In genomic region chr19:60787465-60788150, GRCm38 (mm10) we compare ENCODE assay signal across 9 mouse cellular contexts. TPM values are rescaled to one million over a fixed set of nuclear protein-coding genes. Genes with fewer than 3 reads are reported as not detected.
DNase-seq lines count a peak whose midpoint lies in the region; ATAC-seq and TF ChIP-seq lines count a peak whose summit lies in the region.
"Had no signal": no experiment of that assay in that cellular context is flagged by ENCODE, and none has a peak within 500 bp of the region (broad histone marks: within the 10 kb centered on the region; RNA-seq: fewer than 3 reads in every experiment).

No protein-coding gene starts in this region.

- no peak for ATAC-seq in heart, embryonic 11.5 days (replicated peaks; ENCODE audit: insufficient number of reproducible peaks, low FRiP score, low TSS enrichment)
- ATAC-seq in midbrain, postnatal 0 days (ENCODE audit: low FRiP score): no peak
- ATAC-seq in limb, embryonic 11.5 days (ENCODE audit: insufficient number of reproducible peaks, low FRiP score, low TSS enrichment, low read depth): no peak
- no peak for ATAC-seq in stomach, embryonic 15.5 days (ENCODE audit: insufficient read depth, low FRiP score, low read depth)
- ATAC-seq: CD4-positive, CD25-positive, alpha-beta regulatory T cell, adult 4 months had no signal

- no peaks in the 10 kb centered on the region for H3K9me3 ChIP-seq in heart, embryonic 11.5 days (replicated peaks; ENCODE audit: control insufficient read depth, low read length)
- no peaks in the 10 kb centered on the region for H3K9me3 ChIP-seq in midbrain, embryonic 10.5 days (replicated peaks)
- no peaks in the 10 kb centered on the region for H3K9me3 ChIP-seq in midbrain, postnatal 0 days (ENCODE audit: low read length)
- no peaks in the 10 kb centered on the region for H3K9me3 ChIP-seq in limb, embryonic 11.5 days (ENCODE audit: control insufficient read depth, low read length)
- no peaks in the 10 kb centered on the region for H3K9me3 ChIP-seq in stomach, embryonic 15.5 days

- H3K4me3 ChIP-seq in heart, embryonic 11.5 days (ENCODE audit: low read depth, low read length): peak overlapping the region; percentile 12; the same call in 1 of the 2 replicates
- peak overlapping the region; percentile 97; the same call in 1 of the 2 replicates for H3K4me3 ChIP-seq in midbrain, embryonic 10.5 days
- H3K4me3 ChIP-seq in midbrain, postnatal 0 days (ENCODE audit: low read depth, low read length): no peak overlapping the region
- H3K4me3 ChIP-seq in limb, embryonic 11.5 days (ENCODE audit: low read depth, low read length): no peak overlapping the region
- no peak overlapping the region for H3K4me3 ChIP-seq in stomach, embryonic 15.5 days (replicated peaks)

- peak overlapping the region; percentile 75 for H3K4me2 ChIP-seq in heart, embryonic 11.5 days
- no peak overlapping the region for H3K4me2 ChIP-seq in midbrain, postnatal 0 days (ENCODE audit: low read depth, low read length, poor library complexity, severe bottlenecking)
- peak overlapping the region; percentile 13; the same call in 1 of the 2 replicates for H3K4me2 ChIP-seq in limb, embryonic 11.5 days (ENCODE audit: low read depth, severe bottlenecking)
- H3K4me2 ChIP-seq in stomach, embryonic 15.5 days: peak overlapping the region; percentile 39; the same call in 1 of the 2 replicates

- no peak overlapping the region for H3K9ac ChIP-seq in heart, embryonic 11.5 days (ENCODE audit: low read depth, low read length)
- H3K9ac ChIP-seq in midbrain, postnatal 0 days (replicated peaks; ENCODE audit: low read length, poor library complexity, severe bottlenecking): no peak overlapping the region
- no peak overlapping the region for H3K9ac ChIP-seq in limb, embryonic 11.5 days (ENCODE audit: low read length)
- no peak overlapping the region for H3K9ac ChIP-seq in stomach, embryonic 15.5 days

- TF ChIP-seq CTCF in midbrain, postnatal 0 days (IDR thresholded peaks at IDR 0.05): no peak

- no peak for DNase-seq in heart, adult 18-20 months
- DNase-seq in midbrain, embryonic 10.5 days (ENCODE audit: low spot score): no peak
- DNase-seq in midbrain, postnatal 0 days (ENCODE audit: low spot score): no peak
- DNase-seq in limb, embryonic 11.5 days (ENCODE audit: low spot score): no peak
- no peak for DNase-seq in adrenal gland, postnatal 4 days (ENCODE audit: low spot score in 2 of 2)
- no peak for DNase-seq in thymus, postnatal 0 days (ENCODE audit: low spot score)

- 57% methylated on average over 2 of the region's 2 CpGs for WGBS in heart, embryonic 11.5 days (ENCODE audit: insufficient replicate concordance)
- 74% methylated on average over 2 of the region's 2 CpGs for whole genome bisulfite sequencing in midbrain, embryonic 10.5 days
- 73% methylated on average over 2 of the region's 2 CpGs for WGBS in midbrain, postnatal 0 days
- 52% methylated on average over 2 of the region's 2 CpGs for WGBS in limb, embryonic 11.5 days
- WGBS in stomach, embryonic 15.5 days: 55% methylated on average over 2 of the region's 2 CpGs

- no peak overlapping the region for H3K27ac ChIP-seq in heart, embryonic 11.5 days (ENCODE audit: low read depth, low read length)
- no peak overlapping the region for H3K27ac ChIP-seq in midbrain, embryonic 10.5 days (replicated peaks)
- H3K27ac ChIP-seq in midbrain, postnatal 0 days (ENCODE audit: low read depth, low read length): no peak overlapping the region
- no peak overlapping the region for H3K27ac ChIP-seq in limb, embryonic 11.5 days (replicated peaks; ENCODE audit: low read depth, low read length)
- no peak overlapping the region for H3K27ac ChIP-seq in stomach, embryonic 15.5 days

- no peaks in the 10 kb centered on the region for H3K27me3 ChIP-seq in heart, embryonic 11.5 days (ENCODE audit: control insufficient read depth, insufficient read depth, low read length)
- H3K27me3 ChIP-seq in midbrain, embryonic 10.5 days (ENCODE audit: low read depth, poor library complexity, severe bottlenecking): no peaks in the 10 kb centered on the region
- H3K27me3 ChIP-seq in midbrain, postnatal 0 days (ENCODE audit: insufficient read depth, low read length): no peaks in the 10 kb centered on the region
- H3K27me3 ChIP-seq in limb, embryonic 11.5 days (ENCODE audit: control insufficient read depth, insufficient read depth, low read length): no peaks in the 10 kb centered on the region
- no peaks in the 10 kb centered on the region for H3K27me3 ChIP-seq in stomach, embryonic 15.5 days (replicated peaks)

- peaks cover 11% of the 10 kb centered on the region for H3K4me1 ChIP-seq in heart, embryonic 11.5 days (ENCODE audit: control insufficient read depth, insufficient read depth, low read length)
- peaks cover 38% of the 10 kb centered on the region for H3K4me1 ChIP-seq in midbrain, embryonic 10.5 days
- peaks cover 3% of the 10 kb centered on the region; the same call in 1 of the 2 replicates for H3K4me1 ChIP-seq in midbrain, postnatal 0 days (ENCODE audit: insufficient read depth, low read length)
- H3K4me1 ChIP-seq in limb, embryonic 11.5 days (ENCODE audit: control insufficient read depth, insufficient read depth, low read length): peaks cover 3% of the 10 kb centered on the region; the same call in 1 of the 2 replicates
- H3K4me1 ChIP-seq in stomach, embryonic 15.5 days: peaks cover 2% of the 10 kb centered on the region; the same call in 1 of the 2 replicates

- no peaks in the 10 kb centered on the region for H3K36me3 ChIP-seq in heart, embryonic 11.5 days (ENCODE audit: control insufficient read depth, insufficient read depth, low read length)
- 0 out of 2 replicates have a peak, but pooled peaks cover 4% of the 10 kb centered on the region for H3K36me3 ChIP-seq in midbrain, embryonic 10.5 days
- no peaks in the 10 kb centered on the region for H3K36me3 ChIP-seq in midbrain, postnatal 0 days (ENCODE audit: insufficient read depth, low read length)
- no peaks in the 10 kb centered on the region for H3K36me3 ChIP-seq in limb, embryonic 11.5 days (ENCODE audit: control insufficient read depth, insufficient read depth, low read length)
- H3K36me3 ChIP-seq in stomach, embryonic 15.5 days: no peaks in the 10 kb centered on the region

RNA-seq across cellular contexts. Expression of gene Eif3a, which starts 2.9 kb away (rescaled TPM):
- polyA plus RNA-seq in heart, embryonic 11.5 days (2014; fragmentation: Nextera tagmentation; extraction: Ambion mirVana): 136 and 149 TPM in 2 replicates
- total RNA-seq in heart, adult 18-20 months (2021): 100 to 1,000 TPM; 103 to 114 TPM
- 144 and 146 TPM in 2 replicates for polyA plus RNA-seq in midbrain, embryonic 10.5 days (2016; fragmentation: Nextera tagmentation; extraction: Ambion mirVana)
- total RNA-seq in midbrain, postnatal 0 days (2014; rRNA removed): 86.5 and 119 TPM in 2 replicates
- polyA plus RNA-seq in midbrain, postnatal 0 days (2015; fragmentation: Nextera tagmentation; extraction: Ambion mirVana): 78.3 and 87.0 TPM in 2 replicates
- 200 and 207 TPM in 2 replicates for polyA plus RNA-seq in limb, embryonic 11.5 days (2014; fragmentation: Nextera tagmentation; extraction: Ambion mirVana)
- 135 and 145 TPM in 2 replicates for polyA plus RNA-seq in stomach, embryonic 15.5 days (2015; fragmentation: Nextera tagmentation; extraction: Ambion mirVana)
- total RNA-seq in adrenal gland, postnatal 4 days (2021): 100 to 1,000 TPM; 168 to 173 TPM
- 96.9 and 100 TPM in 2 replicates for polyA plus RNA-seq in thymus, postnatal 0 days (2015; fragmentation: Nextera tagmentation; extraction: Ambion mirVana)

RNA-seq across cellular contexts. Expression of gene Fam45a, which starts 23.8 kb away (rescaled TPM):
- 24.7 and 30.0 TPM in 2 replicates for polyA plus RNA-seq in heart, embryonic 11.5 days (2014; fragmentation: Nextera tagmentation; extraction: Ambion mirVana)
- 10 to 100 TPM; 15.5 to 17.0 TPM for total RNA-seq in heart, adult 18-20 months (2021)
- polyA plus RNA-seq in midbrain, embryonic 10.5 days (2016; fragmentation: Nextera tagmentation; extraction: Ambion mirVana): 32.9 and 37.4 TPM in 2 replicates
- 39.8 and 47.5 TPM in 2 replicates for total RNA-seq in midbrain, postnatal 0 days (2014; rRNA removed)
- polyA plus RNA-seq in midbrain, postnatal 0 days (2015; fragmentation: Nextera tagmentation; extraction: Ambion mirVana): 45.5 and 46.4 TPM in 2 replicates
- polyA plus RNA-seq in limb, embryonic 11.5 days (2014; fragmentation: Nextera tagmentation; extraction: Ambion mirVana): 31.1 and 31.2 TPM in 2 replicates
- 30.8 and 33.1 TPM in 2 replicates for polyA plus RNA-seq in stomach, embryonic 15.5 days (2015; fragmentation: Nextera tagmentation; extraction: Ambion mirVana)
- 10 to 100 TPM; 32.9 to 34.7 TPM for total RNA-seq in adrenal gland, postnatal 4 days (2021)
- 23.6 and 25.5 TPM in 2 replicates for polyA plus RNA-seq in thymus, postnatal 0 days (2015; fragmentation: Nextera tagmentation; extraction: Ambion mirVana)

RNA-seq across cellular contexts. Expression of gene Nanos1, which starts 31.8 kb away (rescaled TPM):
- 1.3 and 1.6 TPM in 2 replicates for polyA plus RNA-seq in heart, embryonic 11.5 days (2014; fragmentation: Nextera tagmentation; extraction: Ambion mirVana)
- total RNA-seq in heart, adult 18-20 months (2021): under 1 TPM; 0.17 to 0.26 TPM
- polyA plus RNA-seq in midbrain, embryonic 10.5 days (2016; fragmentation: Nextera tagmentation; extraction: Ambion mirVana): 1.6 and 2.2 TPM in 2 replicates
- 49.3 and 53.1 TPM in 2 replicates for total RNA-seq in midbrain, postnatal 0 days (2014; rRNA removed)
- 19.6 and 20.8 TPM in 2 replicates for polyA plus RNA-seq in midbrain, postnatal 0 days (2015; fragmentation: Nextera tagmentation; extraction: Ambion mirVana)
- 1.3 and 2.1 TPM in 2 replicates for polyA plus RNA-seq in limb, embryonic 11.5 days (2014; fragmentation: Nextera tagmentation; extraction: Ambion mirVana)
- 1.5 and 1.6 TPM in 2 replicates for polyA plus RNA-seq in stomach, embryonic 15.5 days (2015; fragmentation: Nextera tagmentation; extraction: Ambion mirVana)
- total RNA-seq in adrenal gland, postnatal 4 days (2021): 1 to 10 TPM; 1.6 to 2.4 TPM
- polyA plus RNA-seq in thymus, postnatal 0 days (2015; fragmentation: Nextera tagmentation; extraction: Ambion mirVana): 1.8 and 1.9 TPM in 2 replicates

Comparison
In these comparisons a context has a peak if more than half of its experiments do, and no peak if none do; other contexts are left out.
1. H3K4me3 ChIP-seq: peak in heart, embryonic 11.5 days (single experiment) and midbrain, embryonic 10.5 days (single experiment); none in midbrain, postnatal 0 days (single experiment), limb, embryonic 11.5 days (single experiment) and stomach, embryonic 15.5 days (single experiment).